Mouse (Mus musculus) kidney, postnatal 0 days (tissue): ENCODE measurements around the gene Szrd1. TPM values are rescaled to one million over a fixed set of nuclear protein-coding genes. Genes with fewer than 3 reads are reported as not detected.
"Not testable (repeated sequence)": the region's sequence is repeated elsewhere in the genome, so short reads cannot be mapped to it uniquely, and the experiment has no call there.

ENCODE experiments used
- ATAC-seq: fragments of 200-750 bp; cut with Nextera tagmentation; replicated peaks from 2 replicates; pipeline ENCODE4 v1.8.0; 2017; ENCODE audit warnings: low read depth, moderate number of reproducible peaks, moderate TSS enrichment, moderate library complexity; ENCODE audit not compliant: low FRiP score
- DNase-seq: peaks from one replicate; pipeline ENCODE4 v3.0.0-alpha.2; 2016; ENCODE audit warnings: low spot score
- H3K27ac ChIP-seq: fragments of 300-500 bp; sonication (generic); 2 replicates; pipeline ENCODE4 v1.5.1; 2014; ENCODE audit warnings: mild to moderate bottlenecking
- H3K27me3 ChIP-seq: fragments of 300-500 bp; sonication (generic); 2 replicates; pipeline ENCODE4 v1.6.1; 2014; ENCODE audit warnings: low read length, mixed read lengths; ENCODE audit not compliant: insufficient read depth
- H3K36me3 ChIP-seq: fragments of 300-500 bp; sonication (generic); 2 replicates; pipeline ENCODE4 v1.6.1; 2014; ENCODE audit warnings: low read length, mixed read lengths; ENCODE audit not compliant: insufficient read depth
- H3K4me1 ChIP-seq: fragments of 300-500 bp; sonication (generic); replicated peaks from 2 replicates; pipeline ENCODE4 v1.6.1; 2014; ENCODE audit warnings: antibody characterized with exemption, low read length, mixed read lengths; ENCODE audit not compliant: insufficient read depth
- H3K4me2 ChIP-seq: fragments of 300-500 bp; sonication (generic); 2 replicates; pipeline ENCODE4 v1.6.1; 2014; ENCODE audit warnings: mild to moderate bottlenecking, low read length, moderate library complexity, mixed read lengths
- H3K4me3 ChIP-seq: fragments of 300-500 bp; sonication (generic); replicated peaks from 2 replicates; pipeline ENCODE4 v1.5.1; 2014; ENCODE audit warnings: low read depth, low read length
- H3K9ac ChIP-seq: fragments of 300-500 bp; sonication (generic); 2 replicates; pipeline ENCODE4 v1.6.1; 2014; ENCODE audit warnings: low read depth, low read length
- H3K9me3 ChIP-seq: fragments of 300-500 bp; sonication (generic); replicated peaks from 2 replicates; pipeline ENCODE4 v1.6.1; 2016; ENCODE audit warnings: low read length, inconsistent platforms, mixed read lengths
- CTCF ChIP-seq: IDR thresholded peaks from 2 replicates; pipeline ENCODE4 v1.5.1; 2016; ENCODE audit warnings: antibody characterized with exemption, low read depth, mild to moderate bottlenecking, moderate library complexity
- WGBS: fragments of 180-500 bp; shearing (Covaris S2); extraction: QIAGEN DNeasy Blood & Tissue Kit; methylation state at CpG from one replicate; pipeline ENCODE4 v1.1.7; 2014; 5-methylcytosine and 5-hydroxymethylcytosine counted together
- polyA plus RNA-seq: library from polyadenylated mRNA; unstranded; fragments of >200 nt; fragmentation: Nextera tagmentation; extraction: Ambion mirVana; gene quantifications from 2 replicates; pipeline ENCODE4 v1.2.1, GENCODE M21; 2015

Gene Szrd1
- polyA plus RNA-seq, 1 experiment from 2014 or later: 38.0 TPM

GRCm38 (mm10) chr4:141148009-141148801, 8.6 kb upstream of the Szrd1 start:
- TF ChIP-seq CTCF: no peak
- peak; percentile 63 for DNase-seq
- peak overlapping the region; percentile 94 for H3K27ac ChIP-seq
- H3K4me1 ChIP-seq: peaks cover 6% of the 10 kb centered on the region; the same call in 1 of the 2 replicates
- H3K4me2 ChIP-seq: peak overlapping the region; percentile 96
- no peaks in the 10 kb centered on the region for H3K9me3 ChIP-seq
- H3K27me3 ChIP-seq: no peaks in the 10 kb centered on the region
- H3K4me3 ChIP-seq: peak overlapping the region; percentile 99
- H3K36me3 ChIP-seq: no peaks in the 10 kb centered on the region
- under 1% methylated on average over 60 of the region's 66 CpGs for WGBS
- H3K9ac ChIP-seq: peak overlapping the region; percentile 97
- ATAC-seq: peak; percentile 82

GRCm38 (mm10) chr4:141147112-141148008, 7.8 kb upstream of the Szrd1 start, which contains the start of gene Fbxo42:
TSS of gene Fbxo42 (plus strand) at chr4:141147913.
- 6% methylated on average over 58 of the region's 58 CpGs for WGBS
- Histone ChIP-seq H3K36me3 (no peaks in the 10 kb centered on the region), H3K9ac (peak within 1 kb of the TSS; percentile 97), H3K9me3 (no peaks in the 10 kb centered on the region), H3K4me2 (peak within 1 kb of the TSS; percentile 96), H3K4me1 (peaks cover 10% of the 10 kb centered on the region; the same call in 1 of the 2 replicates), H3K4me3 (peak within 1 kb of the TSS; percentile 99), H3K27me3 (no peaks in the 10 kb centered on the region), H3K27ac (peak within 1 kb of the TSS; percentile 94)
- peak; percentile 96 for DNase-seq
- peak; percentile 85 for ATAC-seq
- TF ChIP-seq CTCF: peak; percentile 68

- WGBS: 92% methylated on average over 6 of the region's 6 CpGs
- DNase-seq (no peak), ATAC-seq (no peak)
- Histone ChIP-seq H3K4me3 (no peak overlapping the region), H3K4me2 (no peak overlapping the region; the same call in 1 of the 2 replicates), H3K9me3 (no peaks in the 10 kb centered on the region), H3K4me1 (peaks cover 11% of the 10 kb centered on the region; the same call in 1 of the 2 replicates), H3K27me3 (no peaks in the 10 kb centered on the region), H3K36me3 (no peaks in the 10 kb centered on the region), H3K9ac (no peak overlapping the region), H3K27ac (no peak overlapping the region)
- no peak for TF ChIP-seq CTCF
Observed at GRCm38 (mm10) chr4:141146491-141147033, 7.0 kb upstream of the Szrd1 start.

- not testable (repeated sequence) for H3K27ac ChIP-seq, H3K9me3 ChIP-seq, H3K36me3 ChIP-seq, ATAC-seq, DNase-seq, H3K9ac ChIP-seq, H3K27me3 ChIP-seq, H3K4me3 ChIP-seq, H3K4me2 ChIP-seq
- WGBS: 96% methylated on average over 9 of the region's 16 CpGs
- H3K4me1 ChIP-seq: peaks cover 10% of the 10 kb centered on the region; the same call in 1 of the 2 replicates
Observed at GRCm38 (mm10) chr4:141145124-141145523, 5.5 kb upstream of the Szrd1 start.

- H3K36me3 ChIP-seq: no peaks in the 10 kb centered on the region
- H3K9me3 ChIP-seq: no peaks in the 10 kb centered on the region
- no peak overlapping the region for H3K9ac ChIP-seq
- WGBS: 15% methylated on average over 9 of the region's 9 CpGs
- TF ChIP-seq CTCF: peak; percentile 99
- H3K4me3 ChIP-seq: peak overlapping the region; percentile 11; the same call in 1 of the 2 replicates
- ATAC-seq: no peak
- no peak overlapping the region for H3K27ac ChIP-seq
- peak overlapping the region; percentile 41 for H3K4me2 ChIP-seq
- no peaks in the 10 kb centered on the region for H3K27me3 ChIP-seq
- DNase-seq: peak; percentile 92
- 0 out of 2 replicates have a peak, but pooled peaks cover 5% of the 10 kb centered on the region for H3K4me1 ChIP-seq
Observed at GRCm38 (mm10) chr4:141142285-141142811, 2.8 kb upstream of the Szrd1 start.

- ATAC-seq: no peak
- Histone ChIP-seq H3K9ac (no peak overlapping the region), H3K27me3 (no peaks in the 10 kb centered on the region), H3K4me2 (no peak overlapping the region), H3K9me3 (no peaks in the 10 kb centered on the region), H3K4me1 (peaks cover 15% of the 10 kb centered on the region; the same call in 1 of the 2 replicates), H3K27ac (no peak overlapping the region), H3K36me3 (no peaks in the 10 kb centered on the region), H3K4me3 (no peak overlapping the region)
- no peak for DNase-seq
- WGBS: 88% methylated on average over 6 of the region's 6 CpGs
- no peak for TF ChIP-seq CTCF
Observed at GRCm38 (mm10) chr4:141140967-141141366, 1.4 kb upstream of the Szrd1 start.

- H3K4me2 ChIP-seq, H3K36me3 ChIP-seq, ATAC-seq, DNase-seq, H3K9me3 ChIP-seq, H3K9ac ChIP-seq, H3K27me3 ChIP-seq, H3K27ac ChIP-seq, H3K4me3 ChIP-seq: not testable (repeated sequence)
- 91% methylated on average over 9 of the region's 9 CpGs for WGBS
- peaks cover 17% of the 10 kb centered on the region; the same call in 1 of the 2 replicates for H3K4me1 ChIP-seq
Observed at GRCm38 (mm10) chr4:141140354-141140753, 779 bp upstream of the Szrd1 start.
